Mouse (Mus musculus) CH12.LX (cell line): Measurements from ENCODE around the gene Tfr2. TPM values are rescaled to one million over a fixed set of nuclear protein-coding genes. Genes with fewer than 3 reads are reported as not detected.

Experiments
- DNase-seq: peaks from one replicate; pipeline ENCODE4 v3.0.0-alpha.2; 2013; ENCODE audit errors: extremely low read depth
- H3K27ac ChIP-seq: 2 replicates; pipeline ENCODE4 v1.5.1; 2012; ENCODE audit warnings: low read depth, mild to moderate bottlenecking, control low read depth, moderate library complexity; ENCODE audit not compliant: insufficient read depth
- H3K27me3 ChIP-seq: replicated peaks from 2 replicates; pipeline ENCODE3; 2012; ENCODE audit warnings: inconsistent platforms
- H3K36me3 ChIP-seq, 2 experiments: replicated peaks in 1 of 2; 2 replicates each; pipeline versions ENCODE3 to v1.6.1; 2012; ENCODE audit warnings: inconsistent platforms in 1 of 2, low read length in 1 of 2, mild to moderate bottlenecking in 1 of 2, mixed read lengths in 1 of 2, moderate library complexity in 1 of 2; ENCODE audit not compliant: control insufficient read depth in 1 of 2, insufficient read depth in 1 of 2
- H3K4me1 ChIP-seq, 2 experiments: 2 replicates each; pipeline ENCODE4 v1.6.1; 2012; ENCODE audit warnings: inconsistent platforms in 1 of 2, moderate library complexity in 1 of 2; ENCODE audit not compliant: insufficient read depth in 2 of 2, control insufficient read depth in 1 of 2
- H3K4me2 ChIP-seq: 2 replicates; pipeline ENCODE4 v1.6.1; 2012; ENCODE audit warnings: low read depth, mild to moderate bottlenecking, control low read depth; ENCODE audit not compliant: poor library complexity, insufficient read depth, severe bottlenecking
- H3K4me3 ChIP-seq, 3 experiments: fragments of 150-350 bp in 1 of 3; sonication (generic) in 1 of 3; replicated peaks in 1 of 3; 2 replicates each; pipeline versions ENCODE3 to v1.5.1; 2011 to 2012; ENCODE audit warnings: low read depth in 2 of 3, low read length in 2 of 3, mild to moderate bottlenecking in 2 of 3, moderate library complexity in 2 of 3, control low read depth in 1 of 3, improper control_type of control experiment in 1 of 3, inconsistent platforms in 1 of 3, mixed read lengths in 1 of 3; ENCODE audit not compliant: poor library complexity in 1 of 3
- H3K79me2 ChIP-seq: replicated peaks from 2 replicates; pipeline ENCODE4 v1.6.1; 2012; ENCODE audit warnings: mild to moderate bottlenecking, moderate library complexity; ENCODE audit not compliant: control insufficient read depth, poor library complexity, insufficient read depth, severe bottlenecking; ENCODE audit errors: extremely low read depth
- H3K9ac ChIP-seq: 2 replicates; pipeline ENCODE4 v1.6.1; 2012; ENCODE audit warnings: low read depth, mild to moderate bottlenecking, control low read depth, moderate library complexity; ENCODE audit not compliant: insufficient read depth
- H3K9me3 ChIP-seq: replicated peaks from 2 replicates; pipeline ENCODE3; 2012; ENCODE audit warnings: low read length, inconsistent platforms, mixed read lengths
- CHD1 ChIP-seq: IDR thresholded peaks from 2 replicates; pipeline ENCODE4 v1.6.1; 2012; ENCODE audit warnings: low read depth, low read length, improper control_type of control experiment, inconsistent platforms
- E2F4 ChIP-seq: IDR thresholded peaks from 2 replicates; pipeline ENCODE4 v1.6.1; 2011; ENCODE audit warnings: low read depth, low read length, improper control_type of control experiment; ENCODE audit not compliant: insufficient replicate concordance
- ELF1 ChIP-seq: IDR thresholded peaks from 2 replicates; pipeline ENCODE4 v1.6.1; 2014; ENCODE audit warnings: low read depth, mild to moderate bottlenecking, inconsistent platforms, low read length, improper control_type of control experiment
- ETS1 ChIP-seq: conservative IDR thresholded peaks from 2 replicates; pipeline ENCODE4 v1.6.1; 2012; ENCODE audit warnings: low read depth, mild to moderate bottlenecking, inconsistent platforms, low read length, improper control_type of control experiment, moderate library complexity
- GABPA ChIP-seq: IDR thresholded peaks from 2 replicates; pipeline ENCODE4 v1.6.1; 2012; ENCODE audit warnings: low read depth, low read length, improper control_type of control experiment, inconsistent platforms; ENCODE audit not compliant: insufficient replicate concordance
- IRF4 ChIP-seq: IDR thresholded peaks from 2 replicates; pipeline ENCODE4 v1.6.1; 2014; ENCODE audit warnings: low read depth, mild to moderate bottlenecking, inconsistent platforms, low read length, improper control_type of control experiment
- KAT2A ChIP-seq: IDR thresholded peaks from 2 replicates; pipeline ENCODE4 v1.6.1; 2012; ENCODE audit warnings: low read length, improper control_type of control experiment, inconsistent platforms; ENCODE audit not compliant: insufficient replicate concordance
- MAZ ChIP-seq: IDR thresholded peaks from 2 replicates; pipeline ENCODE4 v1.6.1; 2012; ENCODE audit warnings: low read depth, mild to moderate bottlenecking, inconsistent platforms, low read length, improper control_type of control experiment, moderate library complexity
- MEF2A ChIP-seq: IDR thresholded peaks from 2 replicates; pipeline ENCODE4 v1.6.1; 2014; ENCODE audit warnings: low read depth, mild to moderate bottlenecking, inconsistent platforms, low read length, improper control_type of control experiment, borderline replicate concordance
- NELFE ChIP-seq: IDR thresholded peaks from 2 replicates; pipeline ENCODE4 v1.6.1; 2011; ENCODE audit warnings: low read depth, low read length, improper control_type of control experiment
- PAX5 ChIP-seq: IDR thresholded peaks from 2 replicates; pipeline ENCODE4 v1.6.1; 2012; ENCODE audit warnings: low read length, inconsistent platforms, mixed read lengths
- POLR2A ChIP-seq: IDR thresholded peaks from 2 replicates; pipeline ENCODE4 v1.6.1; 2011; ENCODE audit warnings: low read depth, mild to moderate bottlenecking, improper control_type of control experiment, low read length
- POLR2AphosphoS2 ChIP-seq: IDR thresholded peaks from 2 replicates; pipeline ENCODE4 v1.6.1; 2011; ENCODE audit warnings: low read depth, low read length, improper control_type of control experiment
- SMC3 ChIP-seq: IDR thresholded peaks from 2 replicates; pipeline ENCODE4 v1.6.1; 2011; ENCODE audit warnings: low read depth, low read length, improper control_type of control experiment
- TBP ChIP-seq: conservative IDR thresholded peaks from 2 replicates; pipeline ENCODE4 v1.6.1; 2011; ENCODE audit warnings: low read depth, low read length, improper control_type of control experiment
- USF1 ChIP-seq: IDR thresholded peaks from 2 replicates; pipeline ENCODE4 v1.6.1; 2014; ENCODE audit warnings: low read depth, mild to moderate bottlenecking, inconsistent platforms, low read length, improper control_type of control experiment
- ZKSCAN1 ChIP-seq: IDR thresholded peaks from 2 replicates; pipeline ENCODE4 v1.6.1; 2012; ENCODE audit warnings: low read depth, inconsistent platforms, low read length, improper control_type of control experiment, borderline replicate concordance
- dilution Hi-C: fragments of 300-500 bp; cut with MboI; formaldehyde crosslinking; loops from 2 replicates; pipeline ENCODE4 v1.14.3; 2020; ENCODE audit warnings: low sequenced_read_pairs; ENCODE audit not compliant: extremely low pct_unique_long_range_greater_than_20kb, extremely low pct_ligation_motif_present
- in situ Hi-C: fragments of 300-500 bp; cut with MboI; formaldehyde crosslinking; loops from 3 replicates; pipeline ENCODE4 v1.14.3; 2019; ENCODE audit warnings: low sequenced_read_pairs, low pct_ligation_motif_present, low pct_unique_long_range_greater_than_20kb, mixed read lengths
- polyA plus RNA-seq: library from polyadenylated mRNA; unstranded; fragments of >175 nt; gene quantifications from 2 replicates; pipeline ENCODE4 v1.2.1, GENCODE M21; 2012; ENCODE audit warnings: low read depth; ENCODE audit not compliant: insufficient read length
- total RNA-seq, 2 experiments: library from RNA; depleted of rRNA; stranded (reverse); fragments of 300-350 nt in 1 of 2; fragments of >200 nt in 1 of 2; gene quantifications; 2 replicates each; pipeline ENCODE4 v1.2.3; 2012 to 2014

Tfr2 gene
- total and polyA plus RNA-seq, 3 experiments = 0.67 to 2.2 (median 2.2) TPM

GRCm38 (mm10) chr5:137574470-137574901, 4.8 kb downstream of the Tfr2 start:
- H3K27ac ChIP-seq = no peak overlapping the region
- peaks cover 11% of the 10 kb centered on the region for H3K27me3 ChIP-seq
- no peak for TF ChIP-seq SMC3
- TF ChIP-seq GABPA = no peak
- TF ChIP-seq PAX5 = no peak
- no peak for TF ChIP-seq MAZ
- TF ChIP-seq TBP = no peak
- no peak for TF ChIP-seq CHD1
- TF ChIP-seq MEF2A = no peak
- TF ChIP-seq USF1 = no peak
- no peak for TF ChIP-seq IRF4
- TF ChIP-seq ELF1 = no peak
- no peak for TF ChIP-seq E2F4
- no peak for TF ChIP-seq POLR2A
- no peak for TF ChIP-seq KAT2A
- no peaks in the 10 kb centered on the region for H3K36me3 ChIP-seq
- H3K4me2 ChIP-seq = no peak overlapping the region
- dilution Hi-C loops (no loop called here), in situ Hi-C loops (no loop called here)
- no peak overlapping the region for H3K9ac ChIP-seq
- no peak overlapping the region for H3K4me3 ChIP-seq
- no peaks in the 10 kb centered on the region for H3K79me2 ChIP-seq
- peaks cover 0 to 17% of the 10 kb centered on the region in 2 experiments; a peak in 2 of 4 replicates for H3K4me1 ChIP-seq
- H3K9me3 ChIP-seq = no peaks in the 10 kb centered on the region
- no peak for DNase-seq

DNA sequence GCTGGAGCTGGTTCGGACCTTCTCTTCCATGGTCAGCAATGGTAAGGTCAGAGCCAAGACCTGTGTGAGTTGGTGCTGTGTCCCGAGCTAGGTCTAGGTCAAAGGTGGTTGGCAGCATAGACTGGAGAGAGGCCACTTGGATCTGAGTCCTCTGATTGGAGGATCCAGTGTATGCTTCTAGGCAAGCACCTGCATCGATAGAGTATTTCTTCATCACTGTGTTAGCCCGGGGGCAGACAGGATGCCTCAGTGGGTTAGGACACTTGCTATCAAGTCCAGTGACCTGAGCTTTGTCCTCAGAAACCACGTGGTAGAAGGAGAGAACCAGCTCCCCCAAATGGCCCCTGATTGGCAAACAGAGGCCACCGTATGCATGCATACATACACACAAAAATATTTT, 10.6 kb downstream of the Tfr2 start:
- H3K9ac ChIP-seq = no peak overlapping the region
- dilution Hi-C loops = no loop called here
- H3K36me3 ChIP-seq = no peaks in the 10 kb centered on the region
- no peaks in the 10 kb centered on the region for H3K79me2 ChIP-seq
- no peak for TF ChIP-seq ZKSCAN1
- no peak for TF ChIP-seq NELFE
- TF ChIP-seq USF1 = no peak
- TF ChIP-seq ETS1 = no peak
- no peak for TF ChIP-seq KAT2A
- H3K27me3 ChIP-seq = peaks cover 8% of the 10 kb centered on the region
- in situ Hi-C loops = no loop called here
- DNase-seq = no peak
- no peak overlapping the region for H3K27ac ChIP-seq
- H3K4me1 ChIP-seq = no peaks in the 10 kb centered on the region
- H3K9me3 ChIP-seq = no peaks in the 10 kb centered on the region
- no peak overlapping the region for H3K4me2 ChIP-seq
- H3K4me3 ChIP-seq = no peak overlapping the region

DNA sequence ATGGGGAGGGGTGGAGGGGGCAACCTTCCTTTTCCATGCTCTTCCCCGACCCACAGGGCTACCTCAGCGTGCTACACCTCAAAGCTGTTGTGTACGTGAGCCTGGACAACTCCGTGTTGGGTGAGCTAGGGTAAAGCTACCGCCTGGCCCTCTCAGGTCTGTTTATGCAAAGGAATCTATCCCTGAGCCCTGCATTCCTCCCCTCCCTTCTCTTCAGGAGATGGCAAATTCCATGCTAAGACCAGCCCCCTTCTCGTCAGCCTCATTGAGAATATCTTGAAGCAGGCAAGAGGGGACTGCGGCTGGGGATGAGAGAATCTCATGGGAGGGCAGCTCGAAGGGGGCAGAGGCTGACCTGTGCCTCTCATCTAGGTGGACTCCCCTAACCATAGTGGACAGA, 13.1 kb downstream of the Tfr2 start:
- Histone ChIP-seq H3K4me3 (no peak overlapping the region), H3K27ac (no peak overlapping the region), H3K9ac (no peak overlapping the region), H3K27me3 (peaks cover 3% of the 10 kb centered on the region), H3K36me3 (no peaks in the 10 kb centered on the region), H3K79me2 (no peaks in the 10 kb centered on the region), H3K4me1 (no peaks in the 10 kb centered on the region), H3K4me2 (no peak overlapping the region), H3K9me3 (peaks cover 6% of the 10 kb centered on the region)
- in situ Hi-C loops = no loop called here
- no peak for DNase-seq
- dilution Hi-C loops = no loop called here
- no peak for TF ChIP-seq KAT2A
- no peak for TF ChIP-seq MEF2A
- TF ChIP-seq TBP = no peak
- TF ChIP-seq ELF1 = no peak
- TF ChIP-seq POLR2AphosphoS2 = no peak
